Mouse (Mus musculus) cerebellum, adult 2 months (tissue): ENCODE measurements at regions not wholly inside any gene's neighbourhood (a gene's known extent, or its start where the extent isn't known, plus 50 kb on each side); places are given as distances from the start of the nearest gene placed in this dataset.

Experiments
- CTCF ChIP-seq: fragments of 200-500 bp; IDR thresholded peaks from 2 replicates; pipeline ENCODE4 v1.5.1; 2011; ENCODE audit warnings: low read depth, mild to moderate bottlenecking, control low read depth, low read length, moderate library complexity, borderline replicate concordance; ENCODE audit not compliant: insufficient read depth
- POLR2A ChIP-seq: fragments of 200-500 bp; IDR thresholded peaks from 2 replicates; pipeline ENCODE4 v1.6.1; 2011; ENCODE audit warnings: low read length, control low read depth, borderline replicate concordance; ENCODE audit not compliant: insufficient read depth

- TF ChIP-seq POLR2A, result no peak
- no peak for TF ChIP-seq CTCF
Measured at GRCm38 (mm10) chr3:58129358-58129903, 281.6 kb upstream of the Pfn2 start.
